Mouse (Mus musculus): ENCODE measurements around the gene Rsph3b.
"Not testable (repeated sequence)": the region's sequence is repeated elsewhere in the genome, so short reads cannot be mapped to it uniquely, and the experiment has no call there.

The Rsph3b gene

DNA sequence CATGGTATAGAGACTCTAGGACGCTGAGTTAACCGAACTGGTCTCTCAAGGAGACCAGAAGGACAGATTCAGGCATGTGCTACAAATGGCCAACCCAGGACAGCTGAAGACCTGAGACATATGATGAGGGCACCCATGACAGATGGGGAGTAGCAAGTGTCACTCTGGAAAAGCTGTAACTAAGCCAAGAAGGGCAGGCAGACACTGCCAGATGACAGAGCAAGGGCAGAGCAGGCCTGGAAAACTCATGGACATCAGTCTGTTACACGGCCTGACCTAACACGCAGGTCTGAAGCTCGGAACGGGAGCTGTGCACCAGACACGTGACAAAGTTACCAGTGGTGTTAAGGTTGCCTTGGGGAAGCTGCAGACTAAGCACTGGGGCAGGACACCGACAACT, 10.4 kb upstream of the Rsph3b start:
- DNase-seq (ENCODE audit: low spot score), result not testable (repeated sequence)

- not testable (repeated sequence) for DNase-seq (ENCODE audit: low spot score)
Observed at GRCm38 (mm10) chr17:6948769-6949228, 317 bp upstream of the Rsph3b start.

DNA sequence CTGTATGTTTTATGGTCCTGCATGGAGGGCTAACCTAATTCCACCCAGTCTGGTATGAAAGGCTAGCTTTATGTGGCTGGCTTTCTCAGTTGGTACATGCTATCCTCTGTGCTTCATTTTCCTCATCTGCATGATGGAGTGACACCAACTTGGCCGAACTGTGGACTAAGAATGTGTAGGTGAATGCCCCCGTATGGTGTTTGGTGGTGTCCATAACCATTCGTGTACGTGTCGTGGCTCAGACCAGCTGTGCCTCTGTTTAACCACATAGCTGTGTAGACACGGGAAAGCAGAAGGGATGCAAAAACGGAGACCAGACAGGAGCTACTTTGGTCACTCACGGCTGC, 872 bp downstream of the Rsph3b start:
- not testable (repeated sequence) for DNase-seq (ENCODE audit: low spot score)

DNA sequence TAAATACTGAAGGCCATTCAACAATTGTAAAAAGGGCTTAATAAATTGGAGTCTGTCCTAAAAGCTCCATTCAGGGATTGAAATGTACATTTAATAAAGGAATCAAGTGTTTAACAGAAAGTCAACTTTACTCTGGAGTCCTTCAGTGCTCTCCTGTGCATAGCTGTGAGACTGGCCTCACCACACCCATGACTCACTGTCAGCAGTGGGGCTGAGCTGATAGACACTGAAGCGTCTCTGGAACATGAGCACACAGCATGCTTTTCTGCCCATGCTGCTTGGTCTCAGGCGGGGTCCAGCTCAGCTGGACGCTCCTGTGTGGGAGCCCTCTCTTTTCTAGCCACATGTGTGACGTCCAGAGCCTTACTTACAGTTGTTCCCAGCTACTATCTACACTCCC, 5.9 kb downstream of the Rsph3b start:
- not testable (repeated sequence) for DNase-seq (ENCODE audit: low spot score)

DNA sequence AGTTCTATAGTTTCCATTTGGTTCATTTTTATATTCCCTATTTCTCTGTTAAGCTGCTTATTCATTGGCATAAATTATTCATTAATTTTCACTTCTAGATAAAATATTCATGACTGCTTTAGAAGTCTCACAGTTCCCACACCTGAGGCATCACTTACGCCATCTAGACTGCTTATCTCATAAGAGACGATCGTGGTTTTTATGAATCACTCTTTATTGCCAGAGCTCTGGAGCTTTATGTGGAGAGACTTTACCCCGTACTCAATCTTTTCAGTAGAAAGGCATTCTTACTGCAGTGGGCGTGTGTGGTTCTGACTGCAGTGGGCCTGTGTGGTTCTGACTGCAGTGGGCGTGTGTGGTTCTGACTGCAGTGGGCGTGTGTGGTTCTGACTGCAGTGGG, 16.9 kb downstream of the Rsph3b start:
- not testable (repeated sequence) for DNase-seq (ENCODE audit: low spot score)

DNA sequence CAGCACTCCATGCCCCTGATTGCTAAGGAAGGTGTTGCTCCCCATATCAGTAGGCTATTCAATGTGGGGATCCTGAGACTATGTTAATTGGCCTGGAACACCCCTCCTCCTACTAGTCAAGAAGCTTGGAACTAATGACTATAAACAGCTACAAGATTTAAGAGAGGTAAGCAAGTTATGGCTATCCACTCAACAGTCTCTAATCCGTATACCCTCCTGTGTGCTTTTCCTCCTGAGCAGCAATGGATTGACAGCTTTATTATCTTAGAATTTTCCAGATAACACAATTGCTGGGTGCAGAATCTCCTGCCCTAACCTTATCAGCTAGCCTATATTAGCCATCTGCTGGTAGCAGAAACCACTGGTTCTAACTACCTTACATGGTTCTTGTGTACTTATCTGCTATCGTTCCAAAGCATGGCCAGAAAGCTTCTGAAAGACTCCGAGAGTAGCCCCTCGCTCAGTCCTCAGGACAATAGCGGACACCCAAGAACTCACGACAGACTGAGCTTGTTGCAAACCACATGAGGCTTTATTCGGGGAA, 28.1 kb downstream of the Rsph3b start:
- DNase-seq (ENCODE audit: low spot score), result not testable (repeated sequence)

DNA sequence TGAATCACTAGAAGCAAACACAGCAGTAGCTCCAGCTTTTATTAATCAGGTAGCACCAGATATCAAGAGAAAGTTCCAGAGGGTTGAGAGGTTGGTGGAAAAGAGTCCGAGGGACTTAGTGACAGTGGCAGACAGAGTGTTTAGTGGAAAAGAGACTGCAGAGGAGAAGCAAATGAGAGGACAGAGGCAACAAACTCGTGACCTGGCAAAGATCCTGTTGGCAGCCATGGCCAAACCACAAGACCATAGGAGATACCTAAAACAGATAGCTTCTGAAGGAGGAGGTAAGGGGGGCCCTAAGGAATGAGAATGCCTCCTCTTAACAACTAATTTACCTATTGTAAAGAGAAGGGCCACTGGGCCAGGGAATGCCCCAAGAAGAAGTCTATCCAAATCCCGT, 29.1 kb downstream of the Rsph3b start:
- DNase-seq (ENCODE audit: low spot score), result not testable (repeated sequence)

DNA sequence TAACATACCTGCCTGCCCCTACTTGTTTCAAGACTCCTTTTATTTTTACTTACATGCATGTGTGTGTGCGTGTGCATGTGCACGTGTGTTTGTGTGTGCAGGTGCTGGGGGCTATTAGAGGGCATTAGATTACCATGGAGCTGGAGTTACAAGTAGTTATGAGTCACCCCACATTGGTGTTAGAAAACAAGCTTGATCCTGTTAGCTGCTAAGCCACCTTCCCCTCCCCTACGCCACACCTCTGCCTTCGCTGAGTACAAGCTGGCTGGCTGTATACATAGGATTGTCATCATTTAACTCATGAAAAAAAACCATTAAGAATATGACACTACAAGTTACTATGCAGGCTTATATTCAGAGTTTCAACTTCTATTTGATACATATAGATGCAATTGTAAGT, 33.2 kb downstream of the Rsph3b start:
- DNase-seq (ENCODE audit: low spot score), result not testable (repeated sequence)

- DNase-seq (ENCODE audit: low spot score), result not testable (repeated sequence)
Observed at GRCm38 (mm10) chr17:6914066-6914465, 34.4 kb downstream of the Rsph3b start.

DNA sequence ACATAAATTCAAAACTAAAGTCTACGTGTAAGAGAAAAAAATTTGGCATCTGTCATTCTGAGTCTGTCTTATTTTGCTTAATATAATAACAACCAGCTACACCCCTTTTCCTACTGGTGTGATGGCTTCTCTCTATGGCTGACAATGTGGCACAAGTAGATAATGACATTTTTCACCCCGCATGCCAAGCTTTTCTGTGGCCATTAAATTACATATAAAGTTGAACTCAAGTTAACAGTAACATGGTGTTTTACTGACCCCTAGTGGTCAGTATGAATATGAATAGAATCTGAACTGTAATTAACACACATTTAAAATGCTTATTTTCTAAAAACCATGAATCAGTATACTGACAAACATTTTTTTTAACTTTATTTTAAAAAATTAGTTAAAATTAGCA, 48.1 kb downstream of the Rsph3b start:
- not testable (repeated sequence) for DNase-seq (ENCODE audit: low spot score)

GRCm38 (mm10) chr17:6897996-6898562, 50.4 kb downstream of the Rsph3b start:
- DNase-seq (ENCODE audit: low spot score), result not testable (repeated sequence)

DNA sequence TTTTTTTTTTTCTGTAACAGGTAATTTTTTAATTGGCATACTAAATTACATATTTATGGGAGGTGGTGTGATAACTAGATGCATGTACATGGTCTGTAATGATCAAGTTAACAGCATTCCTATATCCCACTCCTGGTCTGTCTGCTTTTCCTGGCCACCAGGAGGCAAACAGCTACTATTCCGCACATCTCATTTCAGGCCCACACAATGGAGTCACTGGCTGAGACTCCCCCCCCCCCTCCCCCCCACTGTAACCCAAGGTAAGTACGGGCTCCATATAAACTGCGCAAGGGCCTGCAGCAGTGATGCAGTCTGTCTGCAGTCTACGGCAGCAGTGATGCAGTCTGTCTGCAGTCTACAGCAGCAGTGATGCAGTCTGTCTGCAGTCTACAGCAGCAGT, 51.7 kb downstream of the Rsph3b start:
- no peak for DNase-seq (ENCODE audit: low spot score)

DNA sequence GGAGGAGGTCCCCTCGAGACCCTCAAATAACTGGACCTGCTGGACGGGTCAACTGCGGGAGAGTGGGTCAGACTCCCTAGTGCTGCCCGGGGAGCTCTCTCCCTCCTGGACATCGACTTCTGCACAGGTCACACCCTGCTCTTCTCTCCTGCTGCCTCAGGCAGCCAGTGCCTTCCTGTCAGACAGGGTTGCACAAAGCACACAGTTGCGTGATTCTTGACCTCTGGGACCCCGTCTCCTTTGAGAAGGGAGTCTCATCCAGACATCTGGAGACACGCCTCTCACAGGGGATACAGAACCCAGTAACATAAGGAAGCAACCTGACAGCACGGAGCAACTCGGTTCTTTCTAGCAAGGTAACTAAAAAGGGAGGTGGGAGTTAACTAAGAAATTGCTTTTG, 55.1 kb downstream of the Rsph3b start:
- DNase-seq (ENCODE audit: low spot score), result no peak

DNA sequence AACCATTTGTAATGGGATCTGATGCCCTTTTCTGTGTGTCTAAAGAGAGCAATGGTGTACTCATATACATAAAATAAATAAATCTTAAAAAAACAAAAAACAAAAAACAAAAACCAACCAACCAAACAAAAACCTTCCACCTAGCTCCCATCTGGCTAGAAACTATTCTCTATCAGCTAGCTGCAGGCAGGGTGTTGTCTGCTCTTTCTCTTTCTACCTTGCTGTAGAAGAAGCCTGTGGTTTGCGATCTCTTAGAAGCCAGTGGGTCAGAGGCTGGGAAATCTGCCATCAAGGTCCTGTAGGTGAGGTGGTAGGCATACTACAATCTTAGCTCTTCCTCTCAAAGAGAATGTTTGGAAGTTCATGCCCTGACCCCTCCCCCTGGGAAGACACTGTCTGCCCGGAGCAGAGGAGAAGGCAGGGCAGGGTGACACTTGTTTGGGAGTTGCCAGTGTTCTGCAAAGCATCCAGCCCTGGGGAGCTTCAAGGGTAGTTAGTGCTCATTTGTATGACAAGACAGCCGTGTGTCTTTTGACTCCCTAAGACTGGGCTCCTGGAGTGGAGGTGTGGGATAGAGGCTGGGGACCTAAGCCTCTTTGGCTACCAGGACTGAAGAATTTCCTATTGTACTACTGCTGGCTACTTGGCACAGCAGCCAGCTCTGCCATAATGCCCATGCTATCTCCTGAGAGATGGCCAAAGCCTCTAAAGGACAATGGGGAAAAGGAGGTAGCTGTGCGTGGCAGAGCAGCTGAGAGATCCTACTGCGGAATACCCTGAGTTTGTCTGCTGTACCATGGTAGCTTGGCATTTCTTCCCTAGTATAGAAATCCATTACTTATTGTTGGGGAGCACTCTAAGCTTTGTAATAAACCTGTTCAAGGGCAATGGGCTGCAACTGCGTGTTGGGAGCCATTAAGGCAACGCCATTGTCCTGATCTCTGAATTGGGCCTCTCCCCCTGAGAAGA, 56.2 kb downstream of the Rsph3b start:
- no peak for DNase-seq (ENCODE audit: low spot score)

GRCm38 (mm10) chr17:6886445-6886844, 62.0 kb downstream of the Rsph3b start:
- no peak for DNase-seq (ENCODE audit: low spot score)

DNA sequence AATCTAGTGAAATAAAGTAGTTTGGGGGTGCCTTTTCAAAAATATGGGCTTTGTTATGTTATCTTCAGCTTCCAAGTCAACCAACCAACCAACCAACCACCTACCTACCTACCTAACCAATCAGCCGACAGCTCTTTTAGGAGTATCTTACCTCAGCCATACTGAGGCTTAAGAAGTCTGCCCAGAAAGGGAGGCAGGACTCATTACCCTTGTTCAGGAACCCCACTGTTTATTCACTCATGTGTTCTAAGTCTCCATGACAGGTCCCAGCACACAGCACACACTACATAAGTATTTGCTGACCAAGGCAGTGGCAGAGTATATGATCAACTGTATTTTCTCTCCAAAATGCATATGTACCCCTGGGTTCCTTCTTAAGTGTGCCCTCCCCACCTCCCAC, 64.0 kb downstream of the Rsph3b start:
- no peak for DNase-seq (ENCODE audit: low spot score)

- no peak for DNase-seq (ENCODE audit: low spot score)
Observed at GRCm38 (mm10) chr17:6881306-6881705, 67.2 kb downstream of the Rsph3b start.

DNA sequence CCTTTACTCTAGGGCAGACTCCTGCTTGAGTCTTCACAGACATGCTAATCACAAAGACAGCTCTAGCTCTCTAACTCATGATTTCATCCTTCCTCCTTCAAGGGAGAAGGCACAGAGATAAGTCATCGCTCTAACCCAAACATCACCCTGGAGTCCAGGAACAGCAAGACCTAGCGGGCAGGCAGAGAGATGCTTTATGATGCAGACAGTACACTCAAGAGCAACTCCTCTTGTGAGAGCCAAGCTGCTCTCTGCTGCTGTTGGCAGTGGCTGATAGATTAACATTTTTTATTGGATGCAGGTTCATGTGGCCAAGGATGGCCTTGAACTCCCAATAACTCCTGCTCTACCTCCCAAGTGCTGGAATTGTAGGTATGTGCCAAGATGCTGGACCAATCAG, 77.1 kb downstream of the Rsph3b start:
- no peak for DNase-seq (ENCODE audit: low spot score)

DNA sequence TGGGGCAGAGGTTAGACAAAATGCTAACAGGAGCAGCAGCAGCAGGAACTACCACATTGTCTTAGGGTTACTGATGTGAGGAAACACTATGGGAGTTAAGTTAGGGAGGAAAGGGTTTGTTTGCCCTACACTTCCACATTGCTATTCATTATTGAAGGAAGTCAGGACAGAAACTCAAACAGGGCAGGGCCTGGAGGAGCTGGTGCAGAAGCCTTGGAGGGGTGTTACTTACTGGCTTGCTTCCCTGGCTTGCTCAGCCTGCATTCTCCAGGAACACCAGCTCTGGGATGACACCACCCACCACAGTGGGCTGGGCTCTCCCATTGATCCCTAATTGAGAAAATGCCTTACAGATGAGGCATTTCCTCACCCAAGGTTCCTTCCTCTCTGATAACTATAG, 79.7 kb downstream of the Rsph3b start:
- DNase-seq (ENCODE audit: low spot score), result no peak

- no peak for DNase-seq (ENCODE audit: low spot score)
Observed at GRCm38 (mm10) chr17:6867740-6868139, 80.7 kb downstream of the Rsph3b start.

GRCm38 (mm10) chr17:6866576-6866975, 81.9 kb downstream of the Rsph3b start:
- no peak for DNase-seq (ENCODE audit: low spot score)

DNA sequence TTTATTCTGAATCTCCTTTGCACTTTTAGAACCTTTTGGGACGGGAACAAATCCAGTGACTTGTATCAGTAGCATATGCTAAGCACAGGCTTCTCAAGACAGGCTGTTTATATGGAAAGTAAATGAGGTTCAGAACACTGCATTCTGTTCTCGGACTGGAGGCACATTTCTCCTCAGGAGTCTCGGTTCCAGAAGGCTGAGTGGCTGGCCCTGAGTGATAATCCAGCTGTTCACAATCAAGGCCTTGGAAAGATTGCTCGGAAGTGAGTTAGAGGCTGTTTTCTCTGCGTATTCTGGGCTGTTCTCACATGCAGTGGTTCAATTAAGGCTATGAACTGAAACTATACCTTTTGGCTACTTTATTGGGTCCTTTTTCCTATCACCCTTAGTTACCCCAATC, 82.9 kb downstream of the Rsph3b start:
- DNase-seq (ENCODE audit: low spot score), result no peak

- DNase-seq (ENCODE audit: low spot score), result no peak
Observed at GRCm38 (mm10) chr17:6864869-6865268, 83.6 kb downstream of the Rsph3b start.

Measured in urinary bladder, postnatal 25 days (tissue).